18 mouse cellular contexts compared by ENCODE assay signal in genomic region chr11:108362965-108363364, GRCm38 (mm10). TPM values are rescaled to one million over a fixed set of nuclear protein-coding genes. Genes with fewer than 3 reads are reported as not detected.
DNase-seq lines count a peak whose midpoint lies in the region.
"Had no signal": no experiment of that assay in that cellular context is flagged by ENCODE, and none has a peak within 500 bp of the region (broad histone marks: within the 10 kb centered on the region; RNA-seq: fewer than 3 reads in every experiment).

No protein-coding gene starts in this region.

- intact Hi-C loops in gastrocnemius, postnatal 14 days (cut with DNase I; ENCODE audit: low total_unique reads) = no loop called here

- DNase-seq in 3134 (ENCODE audit: extremely low read depth, insufficient read length, low spot score) (peak; percentile 47), 3T3-L1 (ENCODE audit: low read depth, low spot score) (peak; percentile 52), NIH3T3 (ENCODE audit: low read depth) (peak; percentile 57)
- no peak for DNase-seq in right cerebral cortex, adult 18-20 months
- no peak for DNase-seq in gastrocnemius, postnatal 14 days
- no peak for DNase-seq in natural killer cell, adult 2 months (ENCODE audit: low spot score in 2 of 2)
- DNase-seq: adrenal gland, adult 2 months; adrenal gland, postnatal 10 days; adrenal gland, postnatal 25 days; cerebellum, adult 11 months; cerebellum, adult 18-20 months; cerebellum, adult 8-10 months; cerebellum, adult 9-11 months; cerebellum, postnatal 14 days; cerebellum, postnatal 36 days; embryo, embryonic 11 days had no signal

RNA-seq across cellular contexts. Expression of gene Prkca, which starts 19.2 kb away (rescaled TPM):
- total RNA-seq in gastrocnemius, postnatal 14 days (2021) = 10 to 100 TPM; 41.4 to 42.5 TPM

RNA-seq across cellular contexts. Expression of gene Apoh, which starts 19.8 kb away (rescaled TPM):
- 1 to 10 TPM in 1 of 2 experiments, under 1 TPM in 1; 0.42 to 1.3 TPM for total RNA-seq in gastrocnemius, postnatal 14 days (2021)
- total RNA-seq: adrenal gland, postnatal 25 days; common myeloid progenitor, adult 5-6 weeks; G1E had no signal

Comparison
In these comparisons a context has a peak if more than half of its experiments do, and no peak if none do; other contexts are left out.
1. DNase-seq: peak in 3134 (single experiment), 3T3-L1 (single experiment) and NIH3T3 (single experiment); none in right cerebral cortex, adult 18-20 months (single experiment), gastrocnemius, postnatal 14 days (single experiment) and natural killer cell, adult 2 months (0 of 2).